In the genomic region with DNA sequence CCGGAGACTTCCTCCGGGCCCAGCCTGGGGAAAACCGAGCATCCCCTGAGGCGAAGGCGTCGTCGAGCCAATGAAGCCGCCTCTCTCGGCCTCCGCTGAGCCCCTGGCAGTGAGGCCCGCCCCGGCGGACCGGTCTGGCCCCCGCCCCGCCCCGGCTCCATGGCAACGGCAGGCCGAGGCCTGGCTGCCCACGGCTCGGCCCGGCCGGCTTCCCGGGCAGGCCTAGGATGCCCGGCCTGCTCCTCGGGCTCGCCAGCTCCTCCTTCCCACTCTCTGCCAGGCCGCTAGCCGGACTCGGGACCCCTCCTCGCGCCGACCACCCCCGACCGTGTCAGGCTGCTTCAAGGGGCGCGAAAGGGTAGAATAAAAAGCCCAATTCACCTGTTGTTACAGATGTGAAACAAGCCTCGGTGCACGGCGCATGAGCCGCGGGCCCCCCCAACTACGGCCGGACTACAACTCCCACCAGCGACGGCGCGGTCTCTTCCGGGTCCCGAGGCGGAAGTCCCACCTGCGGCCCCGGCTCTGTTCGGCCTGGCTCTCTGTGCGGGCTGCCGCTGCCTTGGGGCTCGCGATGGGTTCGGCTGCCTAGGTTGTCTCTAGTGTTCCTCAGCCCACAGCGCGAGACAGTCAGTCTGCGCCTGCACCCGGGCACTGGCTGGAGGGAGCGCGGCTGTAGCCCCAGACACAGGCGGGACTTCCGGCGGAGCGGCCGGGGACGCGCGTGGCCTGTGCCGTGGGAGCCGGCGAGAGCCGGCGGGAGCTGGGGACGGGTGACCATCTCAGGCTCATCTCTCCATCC, we compare ENCODE assay signal across 8 mouse cellular contexts. TPM values are rescaled to one million over a fixed set of nuclear protein-coding genes. Genes with fewer than 3 reads are reported as not detected.
DNase-seq lines count a peak whose midpoint lies in the region; ATAC-seq and TF ChIP-seq lines count a peak whose summit lies in the region.

A gene (plus strand): TSS at position 732 of the 802 bp plus-strand sequence.

- 1% methylated on average over 78 of the region's 79 CpGs for WGBS in hindbrain, postnatal 0 days

- intact Hi-C loops in gastrocnemius, adult 2 months (cut with DNase I), result loop anchor here (10.0 kb wide), 1 partner anchor 188 kb away; a partner anchor contains a TSS
- intact Hi-C loops in left cerebral cortex, adult 2 months (cut with DNase I), result loop anchor here (2.0 to 5.0 kb wide), 2 partner anchors 14 to 180 kb away; no protein-coding TSS in a partner anchor

- no peak for TF ChIP-seq CTCF in gastrocnemius, adult 2 months (IDR thresholded peaks at IDR 0.05)
- TF ChIP-seq CTCF in hindbrain, postnatal 0 days (IDR thresholded peaks at IDR 0.05; ENCODE audit: low read depth), result no peak
- no peak for TF ChIP-seq CTCF in left cerebral cortex, adult 2 months (IDR thresholded peaks at IDR 0.05)

- peak within 1 kb of the TSS; percentile 97 for H3K9ac ChIP-seq in hindbrain, postnatal 0 days (replicated peaks; ENCODE audit: low read length)

- H3K4me1 ChIP-seq in hindbrain, postnatal 0 days (ENCODE audit: insufficient read depth, low read length), result peaks cover 9% of the 10 kb centered on the region

- peak within 1 kb of the TSS; percentile 92 for H3K27ac ChIP-seq in gastrocnemius, adult 2 months
- H3K27ac ChIP-seq in hindbrain, postnatal 0 days, result peak within 1 kb of the TSS; percentile 97
- H3K27ac ChIP-seq in left cerebral cortex, adult 2 months, result peak within 1 kb of the TSS; percentile 93

- H3K27me3 ChIP-seq in hindbrain, postnatal 0 days (ENCODE audit: insufficient read depth, low read length), result no peaks in the 10 kb centered on the region

- H3K9me3 ChIP-seq in hindbrain, postnatal 0 days (ENCODE audit: low read length), result no peaks in the 10 kb centered on the region

- peak within 1 kb of the TSS; percentile 97 for H3K4me3 ChIP-seq in gastrocnemius, adult 2 months
- peak within 1 kb of the TSS; percentile 91 for H3K4me3 ChIP-seq in hindbrain, postnatal 0 days (ENCODE audit: low read length)
- H3K4me3 ChIP-seq in left cerebral cortex, adult 2 months, result peak within 1 kb of the TSS; percentile 82

- peak; percentile 91 for ATAC-seq in common myeloid progenitor, adult 5-6 weeks (replicated peaks; ENCODE audit: low read depth, poor library complexity, severe bottlenecking)
- peak; percentile 97 for ATAC-seq in hindbrain, postnatal 0 days
- ATAC-seq in megakaryocyte, adult 5-6 weeks (ENCODE audit: poor library complexity, severe bottlenecking), result peak; percentile 95

- DNase-seq in ZHBTc4 (ENCODE audit: low read depth, low spot score), result peak; percentile 96
- peak; percentile 93 for DNase-seq in gastrocnemius, adult 2 months
- peak; percentile 95 for DNase-seq in hindbrain, postnatal 0 days (ENCODE audit: low spot score)
- DNase-seq in left cerebral cortex, adult 2 months (ENCODE audit: extremely low spot score in 1 of 2, low spot score in 2 of 2), result peak; percentile 88 to 90
- peak; percentile 88 to 94 for DNase-seq in right cerebral cortex, adult 2 months (ENCODE audit: low spot score in 2 of 2)
- DNase-seq in urinary bladder, postnatal 14 days (ENCODE audit: low spot score), result peak; percentile 88

- H3K4me2 ChIP-seq in hindbrain, postnatal 0 days (ENCODE audit: low read depth, low read length), result peak within 1 kb of the TSS; percentile 78

- H3K36me3 ChIP-seq in hindbrain, postnatal 0 days (ENCODE audit: insufficient read depth, low read length), result peaks cover 19% of the 10 kb centered on the region

RNA-seq across cellular contexts. Expression of the gene that starts here (rescaled TPM):
- total RNA-seq in common myeloid progenitor, adult 5-6 weeks (2017), result 110 and 146 TPM in 2 replicates
- total RNA-seq in gastrocnemius, adult 2 months (2021), result 10 to 100 TPM; 21.0 to 25.6 TPM
- 26.2 and 32.0 TPM in 2 replicates for total RNA-seq in hindbrain, postnatal 0 days (2014; rRNA removed)
- 58.0 and 59.5 TPM in 2 replicates for polyA plus RNA-seq in hindbrain, postnatal 0 days (2015; fragmentation: Nextera tagmentation; extraction: Ambion mirVana)
- 10 to 100 TPM; 68.6 to 74.8 TPM for total RNA-seq in left cerebral cortex, adult 2 months (2021)
- 52.4 and 55.5 TPM in 2 replicates for total RNA-seq in megakaryocyte, adult 5-6 weeks (2015)
- 27.4 and 45.0 TPM in 2 replicates for total RNA-seq in megakaryocyte, adult 5-6 weeks (2017)

Comparison
In these comparisons a context has a peak if more than half of its experiments do, and no peak if none do; other contexts are left out.
1. Peak in every context shown above with its lines: DNase-seq, ATAC-seq, H3K4me3 ChIP-seq and H3K27ac ChIP-seq.